Mouse (Mus musculus) c-Kit-positive CD71-positive TER-119-positive erythroid progenitor cells, embryonic 14.5 days (primary cell): ENCODE results near the gene Taf9b.
"Not testable (repeated sequence)": the region's sequence is repeated elsewhere in the genome, so short reads cannot be mapped to it uniquely, and the experiment has no call there.

ENCODE experiments used
- DNase-seq: peaks from one replicate; pipeline ENCODE4 v3.0.0-alpha.2; 2013; ENCODE audit warnings: low spot score

The Taf9b gene

GRCm38 (mm10) chrX:106221058-106221457, at the start of gene Taf9b:
Gene Taf9b (minus strand): TSS chrX:106221158.
- DNase-seq: no peak

GRCm38 (mm10) chrX:106255276-106255675, 34.3 kb upstream of the Taf9b start, which contains the start of gene Fnd3c2:
Gene Fnd3c2 (minus strand): TSS chrX:106255376.
- no peak for DNase-seq

- peak; percentile 64 for DNase-seq
Observed at GRCm38 (mm10) chrX:106219171-106220032, 1.6 kb downstream of the Taf9b start.

GRCm38 (mm10) chrX:106209100-106209499, 11.9 kb downstream of the Taf9b start:
- DNase-seq: no peak

- no peak for DNase-seq
Observed at GRCm38 (mm10) chrX:106198904-106199303, 22.1 kb downstream of the Taf9b start.

- DNase-seq: peak; percentile 17
Observed at GRCm38 (mm10) chrX:106197308-106197707, 23.6 kb downstream of the Taf9b start.

GRCm38 (mm10) chrX:106194361-106194760, 26.6 kb downstream of the Taf9b start:
- not testable (repeated sequence) for DNase-seq

GRCm38 (mm10) chrX:106190091-106190490, 30.9 kb downstream of the Taf9b start:
- DNase-seq: no peak

- no peak for DNase-seq
Observed at GRCm38 (mm10) chrX:106189356-106189755, 31.6 kb downstream of the Taf9b start.

- DNase-seq: peak; percentile 37
Observed at GRCm38 (mm10) chrX:106187737-106188136, 33.2 kb downstream of the Taf9b start.

- DNase-seq: peak; percentile 85
Observed at GRCm38 (mm10) chrX:106186713-106187649, 34.0 kb downstream of the Taf9b start, which contains the start of gene Pgk1. Gene Pgk1 (plus strand): TSS chrX:106187100.

- DNase-seq: no peak
Observed at GRCm38 (mm10) chrX:106185706-106186105, 35.3 kb downstream of the Taf9b start.

GRCm38 (mm10) chrX:106184279-106184678, 36.7 kb downstream of the Taf9b start:
- DNase-seq: no peak

GRCm38 (mm10) chrX:106176331-106176730, 44.6 kb downstream of the Taf9b start:
- DNase-seq: no peak

GRCm38 (mm10) chrX:106171853-106172154, 49.2 kb downstream of the Taf9b start:
- DNase-seq: no peak

- DNase-seq: peak; percentile 65
Observed at GRCm38 (mm10) chrX:106171106-106171852, 49.7 kb downstream of the Taf9b start.

- DNase-seq: no peak
Observed at GRCm38 (mm10) chrX:106165089-106165488, 55.9 kb downstream of the Taf9b start.

- no peak for DNase-seq
Observed at GRCm38 (mm10) chrX:106164555-106164954, 56.4 kb downstream of the Taf9b start.

GRCm38 (mm10) chrX:106163995-106164394, 57.0 kb downstream of the Taf9b start:
- no peak for DNase-seq
